Mouse (Mus musculus) layer of hippocampus, adult 8-10 months (tissue): ENCODE data around the gene Atp8b2. TPM values are rescaled to one million over a fixed set of nuclear protein-coding genes. Genes with fewer than 3 reads are reported as not detected.

Source experiments
- DNase-seq, 2 experiments: peaks; one replicate each; pipeline ENCODE4 v3.0.0; 2022; ENCODE audit warnings: low spot score in 2 of 2
- microRNA-seq, 2 experiments: library from miRNA; unstranded; fragments of <30 nt; microRNA quantifications; one replicate each; pipeline ENCODE4 v1.2.0; 2022
- total RNA-seq, 4 experiments: library from RNA; stranded (reverse); gene quantifications; 2 replicates each; pipeline ENCODE4 v1.2.4; 2022

Gene Atp8b2
- total RNA-seq, 4 experiments from 2014 or later, result 86.7 to 114 (median 92.3) TPM

- DNase-seq, result no peak
These were observed 54.5 kb downstream of the Atp8b2 start for GRCm38 (mm10) chr3:89908836-89909235.

- DNase-seq, result no peak
These were observed 55.5 kb downstream of the Atp8b2 start for GRCm38 (mm10) chr3:89907846-89908245.

- no peak for DNase-seq
These were observed 63.8 kb downstream of the Atp8b2 start for GRCm38 (mm10) chr3:89899511-89899908.

- no peak for DNase-seq
These were observed 64.3 kb downstream of the Atp8b2 start for GRCm38 (mm10) chr3:89898870-89899510.

- DNase-seq, result no peak
These were observed 65.3 kb downstream of the Atp8b2 start for GRCm38 (mm10) chr3:89898011-89898410.

GRCm38 (mm10) chr3:89897204-89897796 is 66.0 kb downstream of the Atp8b2 start:
- DNase-seq, result no peak

- DNase-seq, result no peak
These were observed 66.7 kb downstream of the Atp8b2 start for GRCm38 (mm10) chr3:89896571-89896970.

- no peak for DNase-seq
These were observed 70.7 kb downstream of the Atp8b2 start for GRCm38 (mm10) chr3:89892517-89893106.

GRCm38 (mm10) chr3:89891696-89892095 is 71.6 kb downstream of the Atp8b2 start:
- DNase-seq, result no peak

- DNase-seq, result no peak
These were observed 73.4 kb downstream of the Atp8b2 start for GRCm38 (mm10) chr3:89889841-89890430.

Small RNAs within 50 kb of the gene (microRNA-seq; reads per million reads assigned to microRNA genes)
- 0 reads per million in 2 experiments for gene Mir7669

Other genes starting within 250 kb of the Atp8b2 start
- gene Adar, start 248.5 kb downstream of the Atp8b2 start, total RNA-seq, result 100 to 1,000 TPM; 112 to 157 (median 131) TPM
- gene Chrnb2, start 198.9 kb downstream of the Atp8b2 start, total RNA-seq, result 10 to 100 TPM; 27.6 to 32.5 (median 30.3) TPM
- gene Ube2q1, start 189.9 kb downstream of the Atp8b2 start, total RNA-seq, result 10 to 100 TPM; 87.9 to 97.5 (median 92.1) TPM
- 1 to 10 TPM; 2.9 to 5.3 (median 3.6) TPM for gene She, start 132.1 kb downstream of the Atp8b2 start, total RNA-seq
- gene Il6ra, start 50.3 kb downstream of the Atp8b2 start, total RNA-seq, result 1 to 10 TPM; 6.6 to 9.4 (median 8.1) TPM
- gene Hax1, start 35.3 kb upstream of the Atp8b2 start, total RNA-seq, result 100 to 1,000 TPM in 2 of 4 experiments, 10 to 100 TPM in 2; 76.9 to 121 (median 99.5) TPM
- 100 to 1,000 TPM in 1 of 4 experiments, 10 to 100 TPM in 3; 94.7 to 111 (median 99.1) TPM for gene 4933434E20Rik, start 88.1 kb upstream of the Atp8b2 start, total RNA-seq
- 100 to 1,000 TPM; 165 to 186 (median 173) TPM for gene Ubap2l, start 89.1 kb upstream of the Atp8b2 start, total RNA-seq
- gene Tpm3, start 109.1 kb upstream of the Atp8b2 start, total RNA-seq, result 100 to 1,000 TPM; 143 to 186 (median 163) TPM
- gene Nup210l, start 140.6 kb upstream of the Atp8b2 start, total RNA-seq, result under 1 TPM; 0.16 to 0.41 (median 0.32) TPM